Mouse (Mus musculus): ENCODE results near the gene Cct6b.

DNA sequence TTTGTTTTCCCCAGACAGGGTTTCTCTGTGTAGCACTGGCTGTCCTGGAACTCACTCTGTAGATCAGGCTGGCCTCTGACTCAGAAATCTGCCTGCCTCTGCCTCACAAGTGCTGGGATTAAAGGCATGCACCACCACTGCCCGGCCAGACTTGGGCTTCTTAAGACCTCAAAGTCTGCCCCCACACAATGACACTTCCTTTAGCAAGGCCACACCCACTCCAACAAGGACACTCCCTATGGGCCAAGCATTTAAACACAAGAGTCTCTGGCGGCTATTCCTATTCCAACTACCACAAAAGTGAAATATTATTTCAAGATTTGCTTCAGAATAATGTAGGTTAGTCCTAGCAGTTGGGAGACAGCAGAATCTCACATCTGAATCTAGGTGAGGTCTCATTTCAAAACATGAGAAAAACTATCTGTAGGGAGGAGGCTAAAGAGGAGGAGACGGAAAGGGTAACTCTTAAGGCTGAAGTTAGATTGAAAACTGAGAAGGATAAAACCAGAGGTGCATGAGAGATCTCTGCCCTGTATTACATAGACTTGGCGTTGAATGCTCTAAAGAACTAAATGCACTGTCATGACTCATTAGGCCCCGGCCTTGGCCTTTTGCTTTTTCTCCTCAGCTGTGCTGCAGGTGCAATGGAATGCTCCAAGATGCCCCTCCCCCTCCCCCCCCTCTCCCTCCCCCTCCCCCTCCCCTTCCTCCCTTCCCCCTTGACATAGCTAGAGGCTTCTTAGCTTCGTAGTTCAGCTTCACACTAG is 11.6 kb downstream of the Cct6b start:
- TF ChIP-seq CTCF (IDR thresholded peaks at IDR 0.05; ENCODE audit: extremely low read depth, insufficient read depth, low read length) (no peak), POLR2A (IDR thresholded peaks at IDR 0.05; ENCODE audit: extremely low read depth, insufficient read depth, low read length) (no peak)

Data from cortical plate, adult 2 months (tissue).